Comparison of ENCODE assay signal across 29 mouse cellular contexts in the genomic region with DNA sequence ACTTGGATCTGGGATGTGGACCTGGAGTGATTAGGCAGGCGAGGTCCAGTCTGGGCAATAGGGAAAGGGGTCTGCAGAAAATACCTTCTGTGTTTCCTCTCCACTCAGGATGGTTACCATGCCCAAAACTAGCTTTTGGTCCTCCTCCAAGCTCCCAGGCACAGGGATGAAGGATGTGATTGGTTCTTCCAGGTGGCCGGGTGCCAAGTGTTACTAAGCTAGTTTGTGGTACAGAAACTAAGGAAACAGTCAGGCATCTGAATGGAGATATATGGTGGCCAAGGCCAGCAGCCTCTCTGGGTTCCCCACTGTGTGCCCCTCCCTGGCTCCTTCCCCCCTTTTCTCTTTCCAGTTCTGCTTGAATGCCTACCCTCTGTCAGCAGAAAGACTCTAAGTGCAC. TPM values are rescaled to one million over a fixed set of nuclear protein-coding genes. Genes with fewer than 3 reads are reported as not detected.
A peak's percentile ranks its signal among the peaks of the same experiment; 100 is the strongest.
DNase-seq lines count a peak whose midpoint lies in the region; ATAC-seq and TF ChIP-seq lines count a peak whose summit lies in the region.
"Had no signal": no experiment of that assay in that cellular context is flagged by ENCODE, and none has a peak within 500 bp of the region (broad histone marks: within the 10 kb centered on the region; RNA-seq: fewer than 3 reads in every experiment).

No protein-coding gene starts in this region.

- H3K9ac ChIP-seq in hindbrain, postnatal 0 days (replicated peaks; ENCODE audit: low read length) = no peak overlapping the region
- H3K9ac ChIP-seq in hindbrain, embryonic 13.5 days = no peak overlapping the region
- no peak overlapping the region for H3K9ac ChIP-seq in lung, embryonic 14.5 days
- H3K9ac ChIP-seq: embryonic facial prominence, embryonic 15.5 days; forebrain, embryonic 13.5 days; heart, embryonic 12.5 days; hindbrain, embryonic 14.5 days; liver, embryonic 13.5 days; lung, embryonic 15.5 days; midbrain, embryonic 13.5 days; neural tube, embryonic 15.5 days; stomach, embryonic 15.5 days had no signal

- no peak overlapping the region for H3K27ac ChIP-seq in hindbrain, postnatal 0 days
- H3K27ac ChIP-seq in hindbrain, embryonic 13.5 days = no peak overlapping the region
- no peak overlapping the region for H3K27ac ChIP-seq in lung, embryonic 14.5 days (ENCODE audit: low read depth)
- H3K27ac ChIP-seq: embryonic facial prominence, embryonic 10.5 days; forebrain, embryonic 13.5 days; hindbrain, embryonic 14.5 days; left cerebral cortex, adult 2 months; liver, embryonic 13.5 days; lung, embryonic 15.5 days; macrophage; midbrain, embryonic 13.5 days; neural tube, embryonic 15.5 days; stomach, embryonic 15.5 days had no signal

- H3K9me3 ChIP-seq in hindbrain, postnatal 0 days (ENCODE audit: low read length) = no peaks in the 10 kb centered on the region
- no peaks in the 10 kb centered on the region for H3K9me3 ChIP-seq in hindbrain, embryonic 13.5 days
- 0 out of 2 replicates have a peak, but pooled peaks cover 3% of the 10 kb centered on the region for H3K9me3 ChIP-seq in lung, embryonic 14.5 days (ENCODE audit: low read depth, low read length)
- H3K9me3 ChIP-seq: embryonic facial prominence, embryonic 10.5 days; embryonic facial prominence, embryonic 15.5 days; forebrain, embryonic 13.5 days; heart, embryonic 12.5 days; liver, embryonic 13.5 days; lung, embryonic 15.5 days; midbrain, embryonic 13.5 days; stomach, embryonic 15.5 days had no signal

- ATAC-seq in hindbrain, postnatal 0 days = no peak
- no peak for ATAC-seq in hindbrain, embryonic 13.5 days (ENCODE audit: low FRiP score)
- ATAC-seq in lung, embryonic 14.5 days (ENCODE audit: insufficient read depth) = no peak; the same call in 1 of the 2 replicates
- ATAC-seq: forebrain, embryonic 13.5 days; inflammation-experienced regulatory T-cells, adult 6 months; midbrain, embryonic 13.5 days had no signal

- no peak overlapping the region for H3K4me3 ChIP-seq in hindbrain, postnatal 0 days (ENCODE audit: low read length)
- no peak overlapping the region for H3K4me3 ChIP-seq in hindbrain, embryonic 13.5 days
- no peak overlapping the region for H3K4me3 ChIP-seq in lung, embryonic 14.5 days (ENCODE audit: low read depth, low read length)
- H3K4me3 ChIP-seq: embryonic facial prominence, embryonic 10.5 days; embryonic facial prominence, embryonic 15.5 days; forebrain, embryonic 13.5 days; heart, embryonic 12.5 days; left cerebral cortex, adult 2 months; liver, embryonic 13.5 days; lung, embryonic 15.5 days; midbrain, embryonic 13.5 days; neural tube, embryonic 15.5 days; stomach, embryonic 15.5 days had no signal

- H3K4me2 ChIP-seq in hindbrain, postnatal 0 days (ENCODE audit: low read depth, low read length) = no peak overlapping the region
- H3K4me2 ChIP-seq in hindbrain, embryonic 13.5 days = no peak overlapping the region
- H3K4me2 ChIP-seq in lung, embryonic 14.5 days = no peak overlapping the region
- H3K4me2 ChIP-seq: embryonic facial prominence, embryonic 15.5 days; forebrain, embryonic 13.5 days; heart, embryonic 12.5 days; hindbrain, embryonic 14.5 days; liver, embryonic 13.5 days; lung, embryonic 15.5 days; midbrain, embryonic 13.5 days; neural tube, embryonic 15.5 days; stomach, embryonic 15.5 days had no signal

- WGBS in hindbrain, postnatal 0 days = 66% methylated on average over 2 of the region's 2 CpGs
- 83% methylated on average over 2 of the region's 2 CpGs for WGBS in hindbrain, embryonic 13.5 days
- 81% methylated on average over 2 of the region's 2 CpGs for WGBS in lung, embryonic 14.5 days

- H3K4me1 ChIP-seq in hindbrain, postnatal 0 days (ENCODE audit: insufficient read depth, low read length) = no peaks in the 10 kb centered on the region
- no peaks in the 10 kb centered on the region for H3K4me1 ChIP-seq in hindbrain, embryonic 13.5 days (replicated peaks)
- H3K4me1 ChIP-seq in lung, embryonic 14.5 days (ENCODE audit: insufficient read depth) = no peaks in the 10 kb centered on the region
- H3K4me1 ChIP-seq: embryonic facial prominence, embryonic 10.5 days; embryonic facial prominence, embryonic 15.5 days; forebrain, embryonic 13.5 days; heart, embryonic 12.5 days; liver, embryonic 13.5 days; lung, embryonic 15.5 days; midbrain, embryonic 13.5 days; neural tube, embryonic 15.5 days; stomach, embryonic 15.5 days had no signal

- DNase-seq in hindbrain, postnatal 0 days (ENCODE audit: low spot score) = peak; percentile 10
- DNase-seq in lung, embryonic 14.5 days = peak; percentile 51
- DNase-seq in lung, postnatal 14 days = no peak
- DNase-seq in 3T3-L1 (ENCODE audit: low read depth, low spot score) (peak; percentile 70), NIH3T3 (ENCODE audit: low read depth) (peak; percentile 80)
- no peak for DNase-seq in layer of hippocampus, adult 18-20 months (ENCODE audit: low spot score in 2 of 2)
- DNase-seq: adrenal gland, postnatal 10 days; cerebellum, adult 18-20 months; gastrocnemius, postnatal 25 days; heart, adult 18-20 months; heart, postnatal 4 days; kidney, postnatal 14 days; liver, embryonic 13.5 days; right cerebral cortex, postnatal 25 days; thymus, postnatal 14 days had no signal

- no peak for TF ChIP-seq CTCF in hindbrain, postnatal 0 days (IDR thresholded peaks at IDR 0.05; ENCODE audit: low read depth)
- TF ChIP-seq CTCF in lung, embryonic 14.5 days (IDR thresholded peaks at IDR 0.05; ENCODE audit: low read depth) = no peak

- H3K27me3 ChIP-seq in hindbrain, postnatal 0 days (ENCODE audit: insufficient read depth, low read length) = no peaks in the 10 kb centered on the region
- H3K27me3 ChIP-seq in hindbrain, embryonic 13.5 days = no peaks in the 10 kb centered on the region
- H3K27me3 ChIP-seq in lung, embryonic 14.5 days (ENCODE audit: insufficient read depth, low read length) = no peaks in the 10 kb centered on the region
- H3K27me3 ChIP-seq: embryonic facial prominence, embryonic 15.5 days; forebrain, embryonic 13.5 days; heart, embryonic 12.5 days; liver, embryonic 13.5 days; lung, embryonic 15.5 days; midbrain, embryonic 13.5 days; neural tube, embryonic 15.5 days; stomach, embryonic 15.5 days had no signal

- no peaks in the 10 kb centered on the region for H3K36me3 ChIP-seq in hindbrain, postnatal 0 days (ENCODE audit: insufficient read depth, low read length)
- H3K36me3 ChIP-seq in hindbrain, embryonic 13.5 days = no peaks in the 10 kb centered on the region
- H3K36me3 ChIP-seq in lung, embryonic 14.5 days (ENCODE audit: insufficient read depth) = peaks cover 33% of the 10 kb centered on the region
- H3K36me3 ChIP-seq: liver, embryonic 13.5 days; midbrain, embryonic 13.5 days; neural tube, embryonic 15.5 days had no signal

RNA-seq across cellular contexts. Expression of a gene that starts 19.0 kb away (rescaled TPM):
- total RNA-seq in hindbrain, postnatal 0 days (2014; rRNA removed) = 33.5 and 39.0 TPM in 2 replicates
- polyA plus RNA-seq in hindbrain, postnatal 0 days (2015; fragmentation: Nextera tagmentation; extraction: Ambion mirVana) = 23.2 and 27.0 TPM in 2 replicates
- polyA plus RNA-seq in hindbrain, embryonic 13.5 days (2015; fragmentation: Nextera tagmentation; extraction: Ambion mirVana) = 24.1 and 28.8 TPM in 2 replicates
- 215 and 226 TPM in 2 replicates for polyA plus RNA-seq in lung, embryonic 14.5 days (2014; fragmentation: Nextera tagmentation; extraction: Ambion mirVana)
- 10 to 100 TPM; 31.4 to 36.0 TPM for total RNA-seq in layer of hippocampus, adult 18-20 months (2021)
- total RNA-seq: megakaryocyte-erythroid progenitor cell, adult 5-6 weeks had no signal
- polyA plus RNA-seq: inflammation-experienced regulatory T-cells, adult 6 months had no signal

Comparison
In these comparisons a context has a peak if more than half of its experiments do, and no peak if none do; other contexts are left out.
1. DNase-seq: peak in hindbrain, postnatal 0 days (single experiment), lung, embryonic 14.5 days (single experiment), 3T3-L1 (single experiment) and NIH3T3 (single experiment); none in lung, postnatal 14 days (single experiment) and layer of hippocampus, adult 18-20 months (0 of 2).